Mouse (Mus musculus): Measurements from ENCODE around the gene Nbeal2. TPM values are rescaled to one million over a fixed set of nuclear protein-coding genes. Genes with fewer than 3 reads are reported as not detected.

Nbeal2 gene
- total and polyA plus RNA-seq, 2 experiments from 2014 or later = 4.0 to 11.5 TPM

GRCm38 (mm10) chr9:110656249-110657221, 2.6 kb upstream of the Nbeal2 start, which contains the start of gene Ccdc12:
Ccdc12 (plus strand) TSS chr9:110656503.
- H3K9ac ChIP-seq (replicated peaks; ENCODE audit: low read length, poor library complexity, severe bottlenecking) = peak within 1 kb of the TSS; percentile 72

GRCm38 (mm10) chr9:110655651-110656007, 1.7 kb upstream of the Nbeal2 start:
- 80% methylated on average over 10 of the region's 10 CpGs for WGBS
- Histone ChIP-seq H3K9ac (replicated peaks; ENCODE audit: low read length, poor library complexity, severe bottlenecking) (peak overlapping the region; percentile 48; the same call in 1 of the 2 replicates), H3K4me3 (ENCODE audit: low read depth, low read length) (peak overlapping the region; percentile 57), H3K27me3 (ENCODE audit: insufficient read depth, low read length) (no peaks in the 10 kb centered on the region), H3K4me2 (ENCODE audit: low read depth, low read length, poor library complexity, severe bottlenecking) (peak overlapping the region; percentile 63), H3K9me3 (ENCODE audit: low read length) (no peaks in the 10 kb centered on the region), H3K27ac (ENCODE audit: low read depth, low read length) (peak overlapping the region; percentile 90), H3K4me1 (ENCODE audit: insufficient read depth, low read length) (peaks cover 19% of the 10 kb centered on the region), H3K36me3 (ENCODE audit: insufficient read depth, low read length) (peaks cover 7% of the 10 kb centered on the region)
- DNase-seq (ENCODE audit: low spot score) (no peak), ATAC-seq (ENCODE audit: low FRiP score) (0 out of 2 replicates have a peak, but pooled peaks have one; percentile 1)
- no peak for TF ChIP-seq CTCF (IDR thresholded peaks at IDR 0.05)

More at GRCm38 (mm10) chr9:110656249-110657221, 2.6 kb upstream of the Nbeal2 start, which contains the start of gene Ccdc12:
- Histone ChIP-seq H3K4me2 (ENCODE audit: low read depth, low read length, poor library complexity, severe bottlenecking) (peak within 1 kb of the TSS; percentile 63), H3K27me3 (ENCODE audit: insufficient read depth, low read length) (no peaks in the 10 kb centered on the region), H3K4me3 (ENCODE audit: low read depth, low read length) (peak within 1 kb of the TSS; percentile 57), H3K4me1 (ENCODE audit: insufficient read depth, low read length) (peaks cover 19% of the 10 kb centered on the region), H3K27ac (ENCODE audit: low read depth, low read length) (peak within 1 kb of the TSS; percentile 90), H3K9me3 (ENCODE audit: low read length) (no peaks in the 10 kb centered on the region), H3K36me3 (ENCODE audit: insufficient read depth, low read length) (peaks cover 7% of the 10 kb centered on the region)
- under 1% methylated on average over 52 of the region's 52 CpGs for whole genome bisulfite sequencing
- TF ChIP-seq CTCF (IDR thresholded peaks at IDR 0.05) = peak; percentile 55
- peak; percentile 97 for ATAC-seq (ENCODE audit: low FRiP score)
- DNase-seq (ENCODE audit: low spot score) = peak; percentile 99

- Histone ChIP-seq H3K4me3 (ENCODE audit: low read depth, low read length) (peak overlapping the region; percentile 69), H3K4me2 (ENCODE audit: low read depth, low read length, poor library complexity, severe bottlenecking) (peak overlapping the region; percentile 89), H3K9me3 (ENCODE audit: low read length) (no peaks in the 10 kb centered on the region), H3K27me3 (ENCODE audit: insufficient read depth, low read length) (no peaks in the 10 kb centered on the region), H3K4me1 (ENCODE audit: insufficient read depth, low read length) (peaks cover 19% of the 10 kb centered on the region), H3K9ac (replicated peaks; ENCODE audit: low read length, poor library complexity, severe bottlenecking) (peak overlapping the region; percentile 76; the same call in 1 of the 2 replicates), H3K36me3 (ENCODE audit: insufficient read depth, low read length) (peaks cover 7% of the 10 kb centered on the region), H3K27ac (ENCODE audit: low read depth, low read length) (no peak overlapping the region)
- WGBS = 82% methylated on average over 19 of the region's 19 CpGs
- DNase-seq (ENCODE audit: low spot score) (no peak), ATAC-seq (ENCODE audit: low FRiP score) (no peak)
- no peak for TF ChIP-seq CTCF (IDR thresholded peaks at IDR 0.05)
Measured at GRCm38 (mm10) chr9:110654726-110655650, 1.0 kb upstream of the Nbeal2 start.

GRCm38 (mm10) chr9:110652963-110653654, 852 bp downstream of the Nbeal2 start:
- WGBS = 19% methylated on average over 14 of the region's 14 CpGs
- H3K4me3 ChIP-seq (ENCODE audit: low read depth, low read length) = peak overlapping the region; percentile 69
- TF ChIP-seq CTCF (IDR thresholded peaks at IDR 0.05) = no peak
- peaks cover 26% of the 10 kb centered on the region for H3K4me1 ChIP-seq (ENCODE audit: insufficient read depth, low read length)
- H3K9ac ChIP-seq (replicated peaks; ENCODE audit: low read length, poor library complexity, severe bottlenecking) = peak overlapping the region; percentile 76
- H3K4me2 ChIP-seq (ENCODE audit: low read depth, low read length, poor library complexity, severe bottlenecking) = peak overlapping the region; percentile 89
- H3K27me3 ChIP-seq (ENCODE audit: insufficient read depth, low read length) = no peaks in the 10 kb centered on the region
- no peak overlapping the region for H3K27ac ChIP-seq (ENCODE audit: low read depth, low read length)
- H3K9me3 ChIP-seq (ENCODE audit: low read length) = no peaks in the 10 kb centered on the region
- ATAC-seq (ENCODE audit: low FRiP score) (no peak), DNase-seq (ENCODE audit: low spot score) (no peak)
- no peaks in the 10 kb centered on the region for H3K36me3 ChIP-seq (ENCODE audit: insufficient read depth, low read length)
